ENCODE assay signal across 22 mouse cellular contexts in genomic region chr13:29161436-29161835, GRCm38 (mm10).
DNase-seq lines count a peak whose midpoint lies in the region; ATAC-seq and TF ChIP-seq lines count a peak whose summit lies in the region.
"Had no signal": no experiment of that assay in that cellular context is flagged by ENCODE, and none has a peak within 500 bp of the region (broad histone marks: within the 10 kb centered on the region; RNA-seq: fewer than 3 reads in every experiment).

No protein-coding gene starts in this region.

- H3K27ac ChIP-seq in intestine, postnatal 0 days (ENCODE audit: low read depth, low read length): no peak overlapping the region
- no peak overlapping the region for H3K27ac ChIP-seq in intestine, embryonic 16.5 days (ENCODE audit: low read length)
- no peak overlapping the region for H3K27ac ChIP-seq in stomach, postnatal 0 days (replicated peaks)
- H3K27ac ChIP-seq: embryonic facial prominence, embryonic 12.5 days; forebrain, embryonic 12.5 days; heart, embryonic 10.5 days; heart, embryonic 15.5 days; hindbrain, embryonic 13.5 days; hindbrain, postnatal 0 days had no signal

- no peaks in the 10 kb centered on the region for H3K27me3 ChIP-seq in intestine, postnatal 0 days (replicated peaks; ENCODE audit: control insufficient read depth, insufficient read depth, low read length)
- H3K27me3 ChIP-seq in intestine, embryonic 16.5 days (replicated peaks; ENCODE audit: control insufficient read depth, insufficient read depth, low read length): no peaks in the 10 kb centered on the region
- no peaks in the 10 kb centered on the region for H3K27me3 ChIP-seq in stomach, postnatal 0 days (ENCODE audit: control insufficient read depth, insufficient read depth, low read length)
- H3K27me3 ChIP-seq: embryonic facial prominence, embryonic 12.5 days; forebrain, embryonic 12.5 days; heart, embryonic 15.5 days; hindbrain, embryonic 13.5 days had no signal

- no peaks in the 10 kb centered on the region for H3K4me1 ChIP-seq in intestine, postnatal 0 days (replicated peaks; ENCODE audit: control insufficient read depth, insufficient read depth, low read length)
- H3K4me1 ChIP-seq in intestine, embryonic 16.5 days (ENCODE audit: control insufficient read depth, insufficient read depth, low read length): peaks cover 8% of the 10 kb centered on the region
- no peaks in the 10 kb centered on the region for H3K4me1 ChIP-seq in stomach, postnatal 0 days (replicated peaks; ENCODE audit: control insufficient read depth, insufficient read depth)
- H3K4me1 ChIP-seq: heart, embryonic 15.5 days had no signal

- 0 out of 2 replicates have a peak, but pooled peaks have one; percentile 6 for TF ChIP-seq CTCF in intestine, postnatal 0 days (IDR thresholded peaks at IDR 0.05; ENCODE audit: low read depth)
- TF ChIP-seq CTCF in stomach, postnatal 0 days (IDR thresholded peaks at IDR 0.05; ENCODE audit: low read depth): 0 out of 2 replicates have a peak, but pooled peaks have one; percentile 2

- peak; percentile 17 for DNase-seq in R1 (ENCODE audit: low read depth, low spot score)
- no peak for DNase-seq in stomach, postnatal 0 days (ENCODE audit: low spot score)
- DNase-seq in thymus, postnatal 25 days: peak; percentile 36
- DNase-seq in liver: no peak
- DNase-seq: adrenal gland, adult 2 months; adrenal gland, postnatal 25 days; cerebellum, adult 2 months; embryo, embryonic 11 days; gastrocnemius, postnatal 14 days; heart, adult 18-20 months; heart, postnatal 14 days had no signal

- no peaks in the 10 kb centered on the region for H3K36me3 ChIP-seq in intestine, postnatal 0 days (ENCODE audit: control insufficient read depth, insufficient read depth)
- no peaks in the 10 kb centered on the region for H3K36me3 ChIP-seq in intestine, embryonic 16.5 days (ENCODE audit: control insufficient read depth, insufficient read depth, low read length)
- H3K36me3 ChIP-seq in stomach, postnatal 0 days (ENCODE audit: control insufficient read depth, insufficient read depth, low read length): no peaks in the 10 kb centered on the region
- H3K36me3 ChIP-seq: embryonic facial prominence, embryonic 12.5 days; forebrain, embryonic 12.5 days; G1E; heart, embryonic 10.5 days; heart, embryonic 15.5 days; hindbrain, embryonic 13.5 days had no signal

- ATAC-seq in intestine, postnatal 0 days: no peak
- ATAC-seq in intestine, embryonic 16.5 days: no peak
- ATAC-seq in stomach, postnatal 0 days (ENCODE audit: low FRiP score, low TSS enrichment): no peak
- ATAC-seq in activated CD4-positive, CD25-positive, alpha-beta regulatory T cell, adult 4 months: no peak
- ATAC-seq: forebrain, embryonic 16.5 days; hindbrain, postnatal 0 days had no signal

- no peak overlapping the region for H3K9ac ChIP-seq in intestine, postnatal 0 days (ENCODE audit: low read depth, low read length)
- H3K9ac ChIP-seq in intestine, embryonic 16.5 days (ENCODE audit: low read depth, low read length): no peak overlapping the region
- H3K9ac ChIP-seq in stomach, postnatal 0 days (ENCODE audit: low read length): no peak overlapping the region
- H3K9ac ChIP-seq: embryonic facial prominence, embryonic 12.5 days; forebrain, embryonic 12.5 days; heart, embryonic 15.5 days; hindbrain, embryonic 13.5 days had no signal

- H3K4me2 ChIP-seq in intestine, postnatal 0 days (replicated peaks; ENCODE audit: low read depth): no peak overlapping the region
- no peak overlapping the region for H3K4me2 ChIP-seq in intestine, embryonic 16.5 days (ENCODE audit: low read depth, low read length)
- H3K4me2 ChIP-seq in stomach, postnatal 0 days (replicated peaks; ENCODE audit: low read depth): no peak overlapping the region
- H3K4me2 ChIP-seq: embryonic facial prominence, embryonic 12.5 days; forebrain, embryonic 12.5 days; heart, embryonic 15.5 days; hindbrain, embryonic 13.5 days had no signal

- H3K9me3 ChIP-seq in intestine, postnatal 0 days (ENCODE audit: control insufficient read depth): no peaks in the 10 kb centered on the region
- no peaks in the 10 kb centered on the region for H3K9me3 ChIP-seq in intestine, embryonic 16.5 days (ENCODE audit: control insufficient read depth, low read length)
- no peaks in the 10 kb centered on the region for H3K9me3 ChIP-seq in stomach, postnatal 0 days (ENCODE audit: control insufficient read depth, low read length)
- H3K9me3 ChIP-seq: embryonic facial prominence, embryonic 12.5 days; forebrain, embryonic 12.5 days; G1E; heart, embryonic 10.5 days; heart, embryonic 15.5 days; hindbrain, embryonic 13.5 days had no signal

- WGBS in intestine, postnatal 0 days: 90% methylated on average over 3 of the region's 3 CpGs
- WGBS in intestine, embryonic 16.5 days: 89% methylated on average over 3 of the region's 3 CpGs
- WGBS in stomach, postnatal 0 days: 83% methylated on average over 3 of the region's 3 CpGs

- no peak overlapping the region for H3K4me3 ChIP-seq in intestine, postnatal 0 days (ENCODE audit: low read depth, low read length)
- no peak overlapping the region for H3K4me3 ChIP-seq in intestine, embryonic 16.5 days (ENCODE audit: low read length)
- no peak overlapping the region for H3K4me3 ChIP-seq in stomach, postnatal 0 days (ENCODE audit: low read depth, low read length)
- H3K4me3 ChIP-seq: embryonic facial prominence, embryonic 12.5 days; forebrain, embryonic 12.5 days; heart, embryonic 10.5 days; heart, embryonic 15.5 days; hindbrain, embryonic 13.5 days had no signal

- TF ChIP-seq EP300 in stomach, postnatal 0 days (optimal IDR thresholded peaks at IDR 0.05): no peak

Comparison
In these comparisons a context has a peak if more than half of its experiments do, and no peak if none do; other contexts are left out.
1. DNase-seq: peak in R1 (single experiment) and thymus, postnatal 25 days (single experiment); none in stomach, postnatal 0 days (single experiment) and liver (single experiment).